In genomic region chr12:30008741-30009140, GRCm38 (mm10) we compare ENCODE assay signal across 27 mouse cellular contexts.
DNase-seq lines count a peak whose midpoint lies in the region; ATAC-seq and TF ChIP-seq lines count a peak whose summit lies in the region.
"Had no signal": no experiment of that assay in that cellular context is flagged by ENCODE, and none has a peak within 500 bp of the region (broad histone marks: within the 10 kb centered on the region; RNA-seq: fewer than 3 reads in every experiment).

No protein-coding gene starts in this region.

- 0 out of 2 replicates have a peak, but pooled peaks cover 3% of the 10 kb centered on the region for H3K4me1 ChIP-seq in forebrain, postnatal 0 days (ENCODE audit: insufficient read depth)
- H3K4me1 ChIP-seq in forebrain, embryonic 14.5 days (ENCODE audit: control insufficient read depth, insufficient read depth, low read length) = peaks cover 7% of the 10 kb centered on the region; the same call in 1 of the 2 replicates
- peaks cover 12% of the 10 kb centered on the region for H3K4me1 ChIP-seq in hindbrain, embryonic 13.5 days (replicated peaks)
- peaks cover 6% of the 10 kb centered on the region; the same call in 1 of the 2 replicates for H3K4me1 ChIP-seq in hindbrain, embryonic 16.5 days (ENCODE audit: control insufficient read depth, insufficient read depth, low read depth, low read length)
- no peaks in the 10 kb centered on the region for H3K4me1 ChIP-seq in heart, embryonic 10.5 days
- H3K4me1 ChIP-seq: embryonic facial prominence, embryonic 13.5 days; embryonic facial prominence, embryonic 15.5 days had no signal

- ATAC-seq in forebrain, postnatal 0 days = peak; percentile 37
- ATAC-seq in forebrain, embryonic 14.5 days = no peak
- no peak for ATAC-seq in hindbrain, embryonic 13.5 days (ENCODE audit: low FRiP score)
- ATAC-seq in hindbrain, embryonic 16.5 days = no peak
- ATAC-seq: activated CD4-positive, CD25-positive, alpha-beta regulatory T cell, adult 4 months; CD4-positive, CD25-positive, alpha-beta regulatory T cell, adult 4 months; forebrain, embryonic 15.5 days; Patski had no signal

- no peaks in the 10 kb centered on the region for H3K9me3 ChIP-seq in forebrain, postnatal 0 days (ENCODE audit: low read length)
- H3K9me3 ChIP-seq in forebrain, embryonic 14.5 days (replicated peaks; ENCODE audit: control insufficient read depth, low read length) = no peaks in the 10 kb centered on the region
- no peaks in the 10 kb centered on the region for H3K9me3 ChIP-seq in hindbrain, embryonic 13.5 days
- no peaks in the 10 kb centered on the region for H3K9me3 ChIP-seq in hindbrain, embryonic 16.5 days (ENCODE audit: control insufficient read depth, low read length)
- no peaks in the 10 kb centered on the region for H3K9me3 ChIP-seq in heart, embryonic 10.5 days
- H3K9me3 ChIP-seq: embryonic facial prominence, embryonic 13.5 days; embryonic facial prominence, embryonic 15.5 days; forebrain, embryonic 10.5 days; forebrain, embryonic 12.5 days; forebrain, embryonic 15.5 days had no signal

- no peak overlapping the region for H3K9ac ChIP-seq in forebrain, postnatal 0 days
- no peak overlapping the region for H3K9ac ChIP-seq in forebrain, embryonic 14.5 days (ENCODE audit: low read length)
- no peak overlapping the region for H3K9ac ChIP-seq in hindbrain, embryonic 13.5 days
- no peak overlapping the region for H3K9ac ChIP-seq in hindbrain, embryonic 16.5 days (ENCODE audit: low read depth, low read length)
- H3K9ac ChIP-seq: embryonic facial prominence, embryonic 13.5 days; embryonic facial prominence, embryonic 15.5 days; forebrain, embryonic 12.5 days; forebrain, embryonic 15.5 days had no signal

- H3K27ac ChIP-seq in forebrain, postnatal 0 days (ENCODE audit: low read depth, low read length) = peak overlapping the region; percentile 40; the same call in 1 of the 2 replicates
- H3K27ac ChIP-seq in forebrain, embryonic 14.5 days (ENCODE audit: low read depth, low read length) = no peak overlapping the region
- H3K27ac ChIP-seq in hindbrain, embryonic 13.5 days = peak overlapping the region; percentile 20
- no peak overlapping the region for H3K27ac ChIP-seq in hindbrain, embryonic 16.5 days (ENCODE audit: low read depth, low read length)
- no peak overlapping the region for H3K27ac ChIP-seq in heart, embryonic 10.5 days
- H3K27ac ChIP-seq: embryonic facial prominence, embryonic 13.5 days; embryonic facial prominence, embryonic 15.5 days; forebrain, embryonic 10.5 days; forebrain, embryonic 12.5 days; forebrain, embryonic 15.5 days had no signal

- H3K27me3 ChIP-seq in forebrain, postnatal 0 days (ENCODE audit: insufficient read depth, low read length) = no peaks in the 10 kb centered on the region
- no peaks in the 10 kb centered on the region for H3K27me3 ChIP-seq in forebrain, embryonic 14.5 days (replicated peaks; ENCODE audit: control insufficient read depth, insufficient read depth, low read length)
- no peaks in the 10 kb centered on the region for H3K27me3 ChIP-seq in hindbrain, embryonic 13.5 days
- H3K27me3 ChIP-seq in hindbrain, embryonic 16.5 days (replicated peaks; ENCODE audit: control insufficient read depth, insufficient read depth, low read length) = no peaks in the 10 kb centered on the region
- no peaks in the 10 kb centered on the region for H3K27me3 ChIP-seq in heart, embryonic 10.5 days (ENCODE audit: insufficient read depth, poor library complexity, severe bottlenecking)
- H3K27me3 ChIP-seq: CH12.LX; embryonic facial prominence, embryonic 13.5 days; embryonic facial prominence, embryonic 15.5 days; forebrain, embryonic 12.5 days; forebrain, embryonic 15.5 days; Patski had no signal

- 78% methylated on average over 5 of the region's 5 CpGs for WGBS in forebrain, postnatal 0 days
- 93% methylated on average over 5 of the region's 5 CpGs for WGBS in forebrain, embryonic 14.5 days
- 91% methylated on average over 5 of the region's 5 CpGs for WGBS in hindbrain, embryonic 13.5 days
- WGBS in hindbrain, embryonic 16.5 days = 81% methylated on average over 5 of the region's 5 CpGs
- 76% methylated on average over 5 of the region's 5 CpGs for WGBS in heart, embryonic 10.5 days

- no peak for DNase-seq in forebrain, postnatal 0 days
- DNase-seq in forebrain, embryonic 14.5 days (ENCODE audit: low spot score) = no peak
- no peak for DNase-seq in heart, embryonic 10.5 days (ENCODE audit: low spot score)
- DNase-seq: adrenal gland, adult 8-10 months; adrenal gland, postnatal 14 days; adrenal gland, postnatal 36 days; B cell, adult 2 months; cerebellum, adult 11 months; cerebellum, adult 18-20 months; cerebellum, adult 8-10 months; cerebellum, adult 9-11 months; cerebellum, postnatal 14 days; cerebellum, postnatal 36 days; embryo, embryonic 11 days had no signal

- TF ChIP-seq CTCF in forebrain, postnatal 0 days (IDR thresholded peaks at IDR 0.05; ENCODE audit: low read depth) = no peak

- H3K4me3 ChIP-seq in forebrain, postnatal 0 days (ENCODE audit: low read depth, low read length) = no peak overlapping the region
- no peak overlapping the region for H3K4me3 ChIP-seq in forebrain, embryonic 14.5 days (ENCODE audit: low read depth, low read length)
- H3K4me3 ChIP-seq in hindbrain, embryonic 13.5 days = no peak overlapping the region
- H3K4me3 ChIP-seq in hindbrain, embryonic 16.5 days (ENCODE audit: low read length) = no peak overlapping the region
- H3K4me3 ChIP-seq in heart, embryonic 10.5 days = no peak overlapping the region
- H3K4me3 ChIP-seq: embryonic facial prominence, embryonic 13.5 days; embryonic facial prominence, embryonic 15.5 days; erythroblast, embryonic 14.5 days; forebrain, embryonic 10.5 days; forebrain, embryonic 12.5 days; forebrain, embryonic 15.5 days had no signal

- peaks cover 53% of the 10 kb centered on the region for H3K36me3 ChIP-seq in forebrain, postnatal 0 days (ENCODE audit: insufficient read depth)
- H3K36me3 ChIP-seq in forebrain, embryonic 14.5 days (ENCODE audit: control insufficient read depth, insufficient read depth, low read length) = peaks cover 85% of the 10 kb centered on the region
- peaks cover 85% of the 10 kb centered on the region for H3K36me3 ChIP-seq in hindbrain, embryonic 13.5 days
- H3K36me3 ChIP-seq in hindbrain, embryonic 16.5 days (ENCODE audit: control insufficient read depth, insufficient read depth, low read length) = peaks cover 33% of the 10 kb centered on the region
- H3K36me3 ChIP-seq in heart, embryonic 10.5 days = peaks cover 91% of the 10 kb centered on the region
- H3K36me3 ChIP-seq: G1E had no signal

- H3K4me2 ChIP-seq in forebrain, postnatal 0 days (ENCODE audit: low read depth) = no peak overlapping the region
- no peak overlapping the region for H3K4me2 ChIP-seq in forebrain, embryonic 14.5 days (ENCODE audit: low read length)
- no peak overlapping the region for H3K4me2 ChIP-seq in hindbrain, embryonic 13.5 days
- no peak overlapping the region for H3K4me2 ChIP-seq in hindbrain, embryonic 16.5 days (ENCODE audit: low read length)
- H3K4me2 ChIP-seq: embryonic facial prominence, embryonic 13.5 days; embryonic facial prominence, embryonic 15.5 days; forebrain, embryonic 12.5 days; forebrain, embryonic 15.5 days had no signal

Comparison
In these comparisons a context has a peak if more than half of its experiments do, and no peak if none do; other contexts are left out.
1. H3K27ac ChIP-seq: peak in forebrain, postnatal 0 days (single experiment) and hindbrain, embryonic 13.5 days (single experiment); none in forebrain, embryonic 14.5 days (single experiment), hindbrain, embryonic 16.5 days (single experiment) and heart, embryonic 10.5 days (single experiment).